Mouse (Mus musculus) hindbrain, embryonic 14.5 days (tissue): Measurements from ENCODE around the gene Arhgef12. TPM values are rescaled to one million over a fixed set of nuclear protein-coding genes. Genes with fewer than 3 reads are reported as not detected.
"Not testable (repeated sequence)": the region's sequence is repeated elsewhere in the genome, so short reads cannot be mapped to it uniquely, and the experiment has no call there.

Source experiments
- ATAC-seq: fragments of 200-750 bp; cut with Nextera tagmentation; 2 replicates; pipeline ENCODE4 v1.8.0; 2017; ENCODE audit warnings: moderate number of reproducible peaks, mild to moderate bottlenecking, moderate TSS enrichment, moderate library complexity; ENCODE audit not compliant: low FRiP score
- DNase-seq: peaks from one replicate; pipeline ENCODE4 v3.0.0-alpha.2; 2015; ENCODE audit warnings: low spot score
- H3K27ac ChIP-seq: fragments of 300-500 bp; sonication (generic); 2 replicates; pipeline ENCODE4 v1.5.1; 2014; ENCODE audit warnings: mild to moderate bottlenecking, moderate library complexity
- H3K27me3 ChIP-seq: fragments of 300-500 bp; sonication (generic); 2 replicates; pipeline ENCODE4 v1.6.1; 2014; ENCODE audit warnings: mild to moderate bottlenecking, low read length, mixed read lengths; ENCODE audit not compliant: control insufficient read depth, insufficient read depth
- H3K36me3 ChIP-seq: fragments of 300-500 bp; sonication (generic); replicated peaks from 2 replicates; pipeline ENCODE4 v1.6.1; 2014; ENCODE audit not compliant: control insufficient read depth, insufficient read depth
- H3K4me1 ChIP-seq: fragments of 300-500 bp; sonication (generic); replicated peaks from 2 replicates; pipeline ENCODE4 v1.6.1; 2014; ENCODE audit warnings: antibody characterized with exemption, low read length, mixed read lengths; ENCODE audit not compliant: control insufficient read depth, insufficient read depth
- H3K4me2 ChIP-seq: fragments of 300-500 bp; sonication (generic); replicated peaks from 2 replicates; pipeline ENCODE4 v1.6.1; 2014; ENCODE audit warnings: mild to moderate bottlenecking, moderate library complexity
- H3K4me3 ChIP-seq: fragments of 300-500 bp; sonication (generic); replicated peaks from 2 replicates; pipeline ENCODE4 v1.5.1; 2014; ENCODE audit warnings: mild to moderate bottlenecking, low read length
- H3K9ac ChIP-seq: fragments of 300-500 bp; sonication (generic); 2 replicates; pipeline ENCODE4 v1.6.1; 2014
- H3K9me3 ChIP-seq: fragments of 300-500 bp; sonication (generic); 2 replicates; pipeline ENCODE4 v1.6.1; 2016; ENCODE audit warnings: low read length; ENCODE audit not compliant: control insufficient read depth
- WGBS: fragments of 180-500 bp; shearing (Covaris S2); extraction: QIAGEN DNeasy Blood & Tissue Kit; methylation state at CpG from one replicate; pipeline ENCODE4 v1.1.7; 2014; 5-methylcytosine and 5-hydroxymethylcytosine counted together
- polyA plus RNA-seq: library from polyadenylated mRNA; unstranded; fragments of >200 nt; fragmentation: Nextera tagmentation; extraction: Ambion mirVana; gene quantifications from 2 replicates; pipeline ENCODE4 v1.2.1, GENCODE M21; 2014

Arhgef12 gene
- polyA plus RNA-seq, 1 experiment from 2014 or later = 38.4 TPM

DNA sequence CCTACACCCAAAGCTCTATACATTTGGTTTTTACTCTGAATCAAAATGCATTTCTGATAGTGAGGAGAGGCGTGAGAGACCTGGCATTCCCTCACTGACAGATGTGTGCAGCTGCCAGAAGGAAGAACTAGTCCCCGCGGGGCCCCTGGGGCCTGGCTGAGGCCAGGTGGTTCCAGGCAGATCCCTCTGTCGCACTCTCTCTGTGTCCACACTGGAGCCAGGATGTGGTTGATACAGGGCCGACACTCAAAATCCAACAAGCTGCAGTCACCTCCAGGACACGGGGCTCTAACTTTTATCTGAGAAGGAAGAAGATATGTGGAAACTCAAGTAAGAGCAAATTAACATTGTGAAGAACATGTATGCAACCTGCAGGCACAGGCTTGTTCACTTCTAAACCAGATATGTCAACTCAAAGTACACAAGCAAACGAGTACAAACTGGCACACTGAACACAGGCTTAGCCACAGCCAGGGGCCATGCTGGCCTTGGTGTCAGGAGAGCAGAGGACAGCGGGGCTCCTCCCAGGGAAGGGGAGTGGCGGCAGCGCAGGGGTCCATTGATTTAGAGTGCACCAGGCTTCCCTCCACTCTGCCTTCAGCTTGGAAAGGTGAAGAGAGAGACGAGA, 138.0 kb downstream of the Arhgef12 start:
- Histone ChIP-seq H3K9ac (no peak overlapping the region), H3K4me3 (no peak overlapping the region), H3K36me3 (peaks cover 87% of the 10 kb centered on the region), H3K27ac (no peak overlapping the region), H3K27me3 (no peaks in the 10 kb centered on the region), H3K4me2 (no peak overlapping the region), H3K4me1 (no peaks in the 10 kb centered on the region), H3K9me3 (no peaks in the 10 kb centered on the region)
- ATAC-seq = no peak
- DNase-seq = no peak
- 76% methylated on average over 11 of the region's 11 CpGs for WGBS

DNA sequence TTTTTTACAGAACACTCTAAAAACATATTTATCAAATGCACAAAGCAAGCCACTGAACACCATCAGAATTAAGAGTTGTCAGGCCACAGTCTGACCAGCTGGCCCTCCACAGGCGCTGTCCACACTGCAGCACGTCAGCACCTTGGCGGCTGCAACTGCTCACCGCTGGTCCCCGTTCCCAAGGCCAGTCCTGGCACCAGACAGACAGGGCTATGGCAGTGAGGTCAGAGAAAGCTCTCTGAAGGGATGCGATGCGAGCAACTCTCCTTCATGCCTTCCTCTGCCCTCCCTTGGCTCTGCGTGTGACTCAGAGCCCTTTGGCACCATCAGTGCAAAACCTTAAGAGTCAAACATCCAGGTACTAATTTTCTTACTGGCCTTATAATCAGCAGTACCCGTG, 139.3 kb downstream of the Arhgef12 start:
- 86% methylated on average over 9 of the region's 9 CpGs for WGBS
- H3K4me2 ChIP-seq = no peak overlapping the region
- peaks cover 75% of the 10 kb centered on the region for H3K36me3 ChIP-seq
- H3K4me3 ChIP-seq = no peak overlapping the region
- no peak overlapping the region for H3K9ac ChIP-seq
- no peaks in the 10 kb centered on the region for H3K27me3 ChIP-seq
- no peaks in the 10 kb centered on the region for H3K4me1 ChIP-seq
- H3K27ac ChIP-seq = no peak overlapping the region
- no peaks in the 10 kb centered on the region for H3K9me3 ChIP-seq
- ATAC-seq = no peak
- no peak for DNase-seq

DNA sequence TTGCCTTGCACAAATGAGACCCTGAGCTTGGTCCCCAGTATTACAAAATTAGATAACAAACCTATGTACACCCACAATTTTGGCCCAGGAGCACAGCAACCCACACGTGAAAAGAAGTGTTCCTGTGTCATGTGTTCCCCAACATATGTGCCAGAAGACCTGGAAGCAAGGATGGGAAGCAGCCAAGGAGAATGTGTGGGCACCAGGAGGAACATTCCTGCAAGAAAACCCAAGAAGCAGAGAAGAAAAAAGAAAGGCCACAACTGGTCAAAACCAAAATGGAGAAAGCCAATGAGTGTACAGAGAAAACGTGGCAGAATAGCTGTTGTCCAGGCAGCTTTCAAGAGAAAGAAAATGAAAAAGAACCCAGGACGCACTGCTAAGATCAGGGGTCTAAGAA, 142.2 kb downstream of the Arhgef12 start:
- 91% methylated on average over 2 of the region's 3 CpGs for WGBS
- H3K36me3 ChIP-seq = peaks cover 46% of the 10 kb centered on the region
- H3K9ac ChIP-seq = not testable (repeated sequence)

DNA sequence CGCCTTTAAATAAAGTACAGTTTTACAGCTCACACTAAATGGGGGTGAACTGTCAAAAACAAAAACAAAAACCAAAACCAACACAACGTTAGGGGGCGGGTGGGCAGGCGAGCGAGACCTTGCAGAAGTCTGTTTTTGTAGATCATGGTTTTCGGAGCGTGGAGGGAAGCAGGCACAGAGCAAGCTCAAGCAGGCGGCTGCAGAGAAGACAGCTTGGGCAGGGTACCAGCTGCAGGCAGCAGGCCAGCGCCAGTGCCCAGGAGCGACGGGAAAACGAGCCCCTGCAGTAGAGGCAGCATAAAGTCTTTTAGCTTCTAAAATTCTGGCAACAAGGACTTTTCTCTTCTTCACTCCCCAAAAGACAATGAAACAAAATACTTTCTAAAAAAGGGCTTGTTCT, 142.7 kb downstream of the Arhgef12 start:
- DNase-seq = no peak
- Histone ChIP-seq H3K9me3 (no peaks in the 10 kb centered on the region), H3K4me3 (no peak overlapping the region), H3K9ac (no peak overlapping the region), H3K27ac (no peak overlapping the region), H3K27me3 (no peaks in the 10 kb centered on the region), H3K4me2 (no peak overlapping the region), H3K4me1 (no peaks in the 10 kb centered on the region), H3K36me3 (peaks cover 41% of the 10 kb centered on the region)
- no peak for ATAC-seq
- WGBS = 83% methylated on average over 12 of the region's 12 CpGs

More for the DNA sequence above, 142.2 kb downstream of the Arhgef12 start:
- not testable (repeated sequence) for H3K27me3 ChIP-seq, H3K4me3 ChIP-seq, DNase-seq, H3K27ac ChIP-seq, H3K9me3 ChIP-seq, H3K4me1 ChIP-seq, H3K4me2 ChIP-seq, ATAC-seq

DNA sequence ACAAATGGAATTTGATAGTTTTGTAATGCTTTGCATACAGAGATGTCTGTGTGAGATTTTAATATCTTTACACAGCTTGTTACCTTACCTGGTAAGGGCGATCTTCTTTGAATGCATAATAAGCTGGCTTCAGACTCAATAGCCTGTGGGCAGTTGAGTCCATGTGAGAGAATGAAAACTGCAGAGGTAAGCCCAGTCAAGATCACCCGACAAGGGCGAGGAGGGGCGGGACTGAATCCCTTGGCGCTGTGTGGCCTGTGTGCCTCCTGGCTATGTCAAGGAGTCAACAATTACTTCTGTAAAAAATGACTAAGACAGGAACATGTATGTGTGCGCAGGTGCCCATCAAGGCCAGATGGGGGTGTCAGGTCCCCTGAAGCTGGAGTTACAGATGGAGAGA, 144.5 kb downstream of the Arhgef12 start:
- Histone ChIP-seq H3K9ac (no peak overlapping the region), H3K4me2 (no peak overlapping the region), H3K4me3 (no peak overlapping the region), H3K36me3 (peaks cover 23% of the 10 kb centered on the region), H3K27me3 (no peaks in the 10 kb centered on the region), H3K27ac (no peak overlapping the region), H3K9me3 (no peaks in the 10 kb centered on the region), H3K4me1 (no peaks in the 10 kb centered on the region)
- ATAC-seq (peak; percentile 40; the same call in 1 of the 2 replicates), DNase-seq (no peak)
- WGBS = 83% methylated on average over 6 of the region's 6 CpGs

DNA sequence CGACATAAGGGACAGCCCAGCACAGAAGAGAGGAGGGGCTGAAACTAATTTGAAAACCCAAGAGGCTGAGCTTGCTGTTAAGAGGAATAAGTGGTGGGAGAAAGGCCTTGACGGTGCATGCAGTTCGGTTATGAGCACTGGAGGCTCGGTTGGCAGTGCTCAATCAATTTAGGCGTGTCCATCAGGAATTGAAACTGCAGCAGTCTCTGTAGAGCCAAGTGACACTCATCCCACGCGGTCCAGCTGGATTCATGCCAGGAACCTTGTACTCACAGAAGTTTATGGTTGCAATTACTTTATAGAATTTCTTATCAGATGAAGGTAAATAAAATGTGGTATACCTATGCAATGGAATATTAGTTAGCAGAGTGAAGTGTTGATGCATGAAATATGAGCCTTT, 148.6 kb downstream of the Arhgef12 start:
- Histone ChIP-seq H3K36me3 (no peaks in the 10 kb centered on the region), H3K4me3 (no peak overlapping the region), H3K27ac (no peak overlapping the region), H3K4me2 (no peak overlapping the region), H3K9ac (no peak overlapping the region), H3K9me3 (no peaks in the 10 kb centered on the region), H3K4me1 (peaks cover 6% of the 10 kb centered on the region), H3K27me3 (no peaks in the 10 kb centered on the region)
- no peak for ATAC-seq
- no peak for DNase-seq
- 39% methylated on average over 7 of the region's 7 CpGs for WGBS

DNA sequence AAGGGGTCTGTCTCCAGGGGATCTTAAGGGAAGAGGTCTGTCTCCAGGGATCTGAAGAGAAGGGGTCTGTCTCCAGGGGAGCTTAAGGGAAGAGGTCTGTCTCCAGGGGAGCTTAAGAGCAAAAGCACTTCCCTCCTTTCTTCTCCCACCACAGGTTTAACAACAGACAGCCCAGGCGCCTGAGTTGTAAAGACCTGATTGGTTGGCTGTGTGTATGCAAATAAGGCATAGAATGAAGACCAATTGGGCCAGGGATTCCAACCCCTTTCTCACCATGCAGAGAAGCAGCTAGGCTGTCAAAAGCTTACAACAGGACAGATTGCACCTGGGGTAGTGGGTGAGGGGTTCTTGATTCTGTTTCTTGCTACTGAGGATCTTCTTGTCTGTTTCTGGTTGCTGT, 158.7 kb downstream of the Arhgef12 start:
- no peaks in the 10 kb centered on the region for H3K4me1 ChIP-seq
- no peaks in the 10 kb centered on the region for H3K27me3 ChIP-seq
- no peak overlapping the region for H3K4me3 ChIP-seq
- no peaks in the 10 kb centered on the region for H3K9me3 ChIP-seq
- H3K27ac ChIP-seq = no peak overlapping the region
- no peaks in the 10 kb centered on the region for H3K36me3 ChIP-seq
- H3K4me2 ChIP-seq = no peak overlapping the region
- ATAC-seq = no peak
- 67% methylated on average over 1 of the region's 1 CpGs for WGBS
- H3K9ac ChIP-seq = no peak overlapping the region
- no peak for DNase-seq

DNA sequence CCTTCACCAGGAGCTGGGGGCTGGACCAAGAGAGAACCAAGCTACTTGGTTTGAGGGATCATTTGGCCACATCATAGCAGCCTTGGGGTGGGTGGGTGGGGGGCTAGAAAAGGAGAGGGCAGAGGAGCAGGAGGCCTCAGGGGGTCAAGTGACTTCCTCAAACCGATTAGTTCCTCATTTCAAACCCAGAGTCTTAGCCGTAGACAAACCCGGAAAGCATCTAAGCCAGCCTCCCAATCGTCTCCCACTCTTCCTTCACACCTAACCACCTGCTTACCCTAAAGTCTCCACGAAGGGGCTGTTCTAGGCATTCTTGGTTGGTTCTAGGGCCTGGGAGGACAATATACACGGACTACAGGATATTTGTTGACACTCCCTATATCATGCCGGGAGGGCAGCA, 161.9 kb downstream of the Arhgef12 start:
- ATAC-seq = no peak
- H3K36me3 ChIP-seq = no peaks in the 10 kb centered on the region
- peak overlapping the region; percentile 95; the same call in 1 of the 2 replicates for H3K4me2 ChIP-seq
- 79% methylated on average over 7 of the region's 7 CpGs for WGBS
- no peak overlapping the region for H3K27ac ChIP-seq
- H3K9ac ChIP-seq = no peak overlapping the region
- H3K4me1 ChIP-seq = 0 out of 2 replicates have a peak, but pooled peaks cover 11% of the 10 kb centered on the region
- no peak overlapping the region for H3K4me3 ChIP-seq
- no peaks in the 10 kb centered on the region for H3K27me3 ChIP-seq
- H3K9me3 ChIP-seq = no peaks in the 10 kb centered on the region
- DNase-seq = no peak

DNA sequence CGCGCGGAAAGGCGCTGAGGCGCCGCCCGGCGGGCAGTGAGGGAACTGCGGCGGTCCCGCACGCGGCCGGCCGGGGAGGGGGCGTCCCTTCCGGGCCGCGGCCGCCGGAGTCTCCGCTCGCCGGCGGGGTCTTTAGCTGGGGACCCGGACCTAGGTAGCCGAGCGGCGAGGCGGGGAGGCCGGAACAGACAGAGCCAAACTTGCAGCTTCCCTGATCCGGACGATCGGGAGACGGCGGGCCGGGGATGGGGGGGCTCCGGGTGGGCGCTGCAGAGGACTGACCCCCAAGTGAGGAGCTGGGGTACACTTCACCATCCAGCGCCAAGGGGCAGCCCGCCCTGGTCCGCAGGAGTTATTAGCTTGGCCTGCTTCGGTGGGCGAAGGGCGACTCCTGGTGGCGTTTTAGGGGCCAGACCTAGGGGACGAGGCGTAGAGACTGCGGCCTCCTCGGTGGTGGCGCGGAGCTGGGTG, 162.5 kb downstream of the Arhgef12 start:
- peak overlapping the region; percentile 81 for H3K4me3 ChIP-seq
- H3K4me1 ChIP-seq = 0 out of 2 replicates have a peak, but pooled peaks cover 11% of the 10 kb centered on the region
- peak overlapping the region; percentile 95 for H3K4me2 ChIP-seq
- peak; percentile 92 for DNase-seq
- under 1% methylated on average over 51 of the region's 52 CpGs for WGBS
- ATAC-seq = peak; percentile 92
- H3K36me3 ChIP-seq = no peaks in the 10 kb centered on the region
- no peaks in the 10 kb centered on the region for H3K9me3 ChIP-seq
- peak overlapping the region; percentile 81 for H3K27ac ChIP-seq
- H3K27me3 ChIP-seq = no peaks in the 10 kb centered on the region
- peak overlapping the region; percentile 94 for H3K9ac ChIP-seq
